Mouse (Mus musculus) limb, embryonic 14.5 days (tissue): Measurements from ENCODE around the gene Heg1. TPM values are rescaled to one million over a fixed set of nuclear protein-coding genes. Genes with fewer than 3 reads are reported as not detected.

Experiments used
- ATAC-seq: fragments of 200-750 bp; cut with Nextera tagmentation; 2 replicates; pipeline ENCODE4 v1.8.0; 2017; ENCODE audit warnings: low read depth, moderate number of reproducible peaks, moderate TSS enrichment; ENCODE audit not compliant: low FRiP score
- DNase-seq: peaks from one replicate; pipeline ENCODE4 v3.0.0-alpha.2; 2015; ENCODE audit warnings: low spot score
- H3K27ac ChIP-seq: fragments of 300-500 bp; sonication (generic); replicated peaks from 2 replicates; pipeline ENCODE4 v1.5.1; 2014; ENCODE audit warnings: low read depth, mild to moderate bottlenecking, low read length, moderate library complexity, mixed read lengths
- H3K27me3 ChIP-seq: fragments of 300-500 bp; sonication (generic); 2 replicates; pipeline ENCODE4 v1.6.1; 2014; ENCODE audit warnings: low read length, mixed read lengths; ENCODE audit not compliant: control insufficient read depth, insufficient read depth
- H3K36me3 ChIP-seq: fragments of 300-500 bp; sonication (generic); 2 replicates; pipeline ENCODE4 v1.6.1; 2014; ENCODE audit warnings: mild to moderate bottlenecking, low read length, moderate library complexity, mixed read lengths; ENCODE audit not compliant: control insufficient read depth, insufficient read depth
- H3K4me1 ChIP-seq: fragments of 300-500 bp; sonication (generic); 2 replicates; pipeline ENCODE4 v1.6.1; 2014; ENCODE audit warnings: antibody characterized with exemption, low read length, mixed read lengths; ENCODE audit not compliant: control insufficient read depth, insufficient read depth
- H3K4me2 ChIP-seq: fragments of 300-500 bp; sonication (generic); replicated peaks from 2 replicates; pipeline ENCODE4 v1.6.1; 2014; ENCODE audit warnings: low read depth, mild to moderate bottlenecking, low read length, moderate library complexity; ENCODE audit not compliant: severe bottlenecking
- H3K4me3 ChIP-seq: fragments of 300-500 bp; sonication (generic); replicated peaks from 2 replicates; pipeline ENCODE4 v1.5.1; 2014; ENCODE audit warnings: low read length
- H3K9ac ChIP-seq: fragments of 300-500 bp; sonication (generic); 2 replicates; pipeline ENCODE4 v1.6.1; 2014; ENCODE audit warnings: mild to moderate bottlenecking, low read depth, low read length, moderate library complexity; ENCODE audit not compliant: severe bottlenecking
- H3K9me3 ChIP-seq: fragments of 300-500 bp; sonication (generic); 2 replicates; pipeline ENCODE4 v1.6.1; 2016; ENCODE audit warnings: low read length; ENCODE audit not compliant: control insufficient read depth
- POLR2A ChIP-seq: fragments of 200-500 bp; IDR thresholded peaks from 2 replicates; pipeline ENCODE4 v1.8.0; 2012; ENCODE audit warnings: inconsistent platforms, mild to moderate bottlenecking, moderate library complexity, borderline replicate concordance; ENCODE audit not compliant: insufficient read depth, insufficient read length; ENCODE audit errors: extremely low read depth
- WGBS: fragments of 180-500 bp; shearing (Covaris S2); extraction: QIAGEN DNeasy Blood & Tissue Kit; methylation state at CpG from one replicate; pipeline ENCODE4 v1.1.7; 2014; 5-methylcytosine and 5-hydroxymethylcytosine counted together
- polyA plus RNA-seq, 2 experiments: library from polyadenylated mRNA; depleted of rRNA in 1 of 2; stranded (reverse) in 1 of 2; unstranded in 1 of 2; fragments of >200 nt; fragmentation: Nextera tagmentation in 1 of 2; extraction: Ambion mirVana in 1 of 2; gene quantifications; 2 replicates each; pipeline versions ENCODE4 v1.2.1 to v1.2.3; 2012 to 2014

Heg1 gene
- polyA plus RNA-seq, 2 experiments: 20.8 to 22.0 TPM

- H3K4me1 ChIP-seq: no peaks in the 10 kb centered on the region
- H3K36me3 ChIP-seq: peaks cover 27% of the 10 kb centered on the region
- H3K9me3 ChIP-seq: no peaks in the 10 kb centered on the region
- ATAC-seq (no peak), DNase-seq (no peak)
- TF ChIP-seq POLR2A: no peak
- no peak overlapping the region for H3K9ac ChIP-seq
- WGBS: 69% methylated on average over 16 of the region's 16 CpGs
- no peak overlapping the region for H3K4me2 ChIP-seq
- no peak overlapping the region for H3K4me3 ChIP-seq
- no peaks in the 10 kb centered on the region for H3K27me3 ChIP-seq
- H3K27ac ChIP-seq: no peak overlapping the region
Measured at GRCm38 (mm10) chr16:33755961-33756360, 71.8 kb downstream of the Heg1 start.

GRCm38 (mm10) chr16:33756396-33756795 lies 72.2 kb downstream of the Heg1 start:
- Histone ChIP-seq H3K27me3 (no peaks in the 10 kb centered on the region), H3K9me3 (no peaks in the 10 kb centered on the region), H3K9ac (no peak overlapping the region), H3K4me1 (no peaks in the 10 kb centered on the region), H3K36me3 (peaks cover 25% of the 10 kb centered on the region), H3K27ac (no peak overlapping the region), H3K4me2 (no peak overlapping the region), H3K4me3 (no peak overlapping the region)
- DNase-seq (no peak), ATAC-seq (no peak)
- WGBS: 67% methylated on average over 6 of the region's 6 CpGs
- no peak for TF ChIP-seq POLR2A

- Histone ChIP-seq H3K9me3 (no peaks in the 10 kb centered on the region), H3K9ac (no peak overlapping the region), H3K27me3 (no peaks in the 10 kb centered on the region), H3K36me3 (peaks cover 16% of the 10 kb centered on the region), H3K4me1 (no peaks in the 10 kb centered on the region), H3K27ac (no peak overlapping the region), H3K4me3 (no peak overlapping the region), H3K4me2 (no peak overlapping the region)
- no peak for TF ChIP-seq POLR2A
- 96% methylated on average over 7 of the region's 7 CpGs for WGBS
- ATAC-seq (no peak), DNase-seq (no peak)
Measured at GRCm38 (mm10) chr16:33759207-33759606, 75.0 kb downstream of the Heg1 start.

- Histone ChIP-seq H3K9me3 (no peaks in the 10 kb centered on the region), H3K4me2 (no peak overlapping the region), H3K4me3 (no peak overlapping the region), H3K27ac (no peak overlapping the region), H3K27me3 (no peaks in the 10 kb centered on the region), H3K4me1 (no peaks in the 10 kb centered on the region), H3K9ac (no peak overlapping the region), H3K36me3 (peaks cover 15% of the 10 kb centered on the region; the same call in 1 of the 2 replicates)
- ATAC-seq (no peak), DNase-seq (no peak)
- WGBS: 47% methylated on average over 5 of the region's 5 CpGs
- no peak for TF ChIP-seq POLR2A
Measured at GRCm38 (mm10) chr16:33760542-33760941, 76.4 kb downstream of the Heg1 start.

- H3K4me2 ChIP-seq: no peak overlapping the region
- H3K9ac ChIP-seq: no peak overlapping the region
- 84% methylated on average over 11 of the region's 11 CpGs for WGBS
- DNase-seq (no peak), ATAC-seq (no peak)
- no peaks in the 10 kb centered on the region for H3K27me3 ChIP-seq
- no peak overlapping the region for H3K4me3 ChIP-seq
- no peak for TF ChIP-seq POLR2A
- no peaks in the 10 kb centered on the region for H3K4me1 ChIP-seq
- H3K9me3 ChIP-seq: no peaks in the 10 kb centered on the region
- H3K36me3 ChIP-seq: peaks cover 11% of the 10 kb centered on the region; the same call in 1 of the 2 replicates
- H3K27ac ChIP-seq: no peak overlapping the region
Measured at GRCm38 (mm10) chr16:33760996-33761395, 76.8 kb downstream of the Heg1 start.
